Mouse (Mus musculus): ENCODE measurements at regions not wholly inside any gene's neighbourhood (a gene's known extent, or its start where the extent isn't known, plus 50 kb on each side); places are given as distances from the start of the nearest gene placed in this dataset.

DNA sequence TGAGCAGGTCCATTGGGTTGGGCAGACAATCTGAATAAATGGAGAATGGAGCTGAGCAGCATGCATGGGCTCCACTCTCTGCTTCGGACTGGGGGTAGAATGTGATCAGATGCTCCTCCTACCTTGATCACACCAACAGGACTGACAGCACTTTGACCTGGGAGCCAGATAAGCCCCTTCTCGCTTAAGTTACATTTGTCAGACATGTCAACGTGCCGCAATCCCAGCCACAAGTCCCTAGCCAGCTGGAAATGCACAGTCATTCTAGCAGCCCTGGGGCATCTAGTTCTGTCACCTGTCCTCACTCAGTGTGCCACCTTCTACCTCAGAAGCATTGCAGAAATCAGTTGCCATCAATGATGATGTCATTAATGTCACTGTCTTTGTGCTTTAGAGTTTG lies 272.1 kb upstream of the Myt1l start:
- 90% methylated on average over 4 of the region's 4 CpGs for WGBS
- ATAC-seq (replicated peaks; ENCODE audit: insufficient number of reproducible peaks, low FRiP score, low TSS enrichment, low read depth) (no peak), DNase-seq (ENCODE audit: low spot score) (no peak)

DNA sequence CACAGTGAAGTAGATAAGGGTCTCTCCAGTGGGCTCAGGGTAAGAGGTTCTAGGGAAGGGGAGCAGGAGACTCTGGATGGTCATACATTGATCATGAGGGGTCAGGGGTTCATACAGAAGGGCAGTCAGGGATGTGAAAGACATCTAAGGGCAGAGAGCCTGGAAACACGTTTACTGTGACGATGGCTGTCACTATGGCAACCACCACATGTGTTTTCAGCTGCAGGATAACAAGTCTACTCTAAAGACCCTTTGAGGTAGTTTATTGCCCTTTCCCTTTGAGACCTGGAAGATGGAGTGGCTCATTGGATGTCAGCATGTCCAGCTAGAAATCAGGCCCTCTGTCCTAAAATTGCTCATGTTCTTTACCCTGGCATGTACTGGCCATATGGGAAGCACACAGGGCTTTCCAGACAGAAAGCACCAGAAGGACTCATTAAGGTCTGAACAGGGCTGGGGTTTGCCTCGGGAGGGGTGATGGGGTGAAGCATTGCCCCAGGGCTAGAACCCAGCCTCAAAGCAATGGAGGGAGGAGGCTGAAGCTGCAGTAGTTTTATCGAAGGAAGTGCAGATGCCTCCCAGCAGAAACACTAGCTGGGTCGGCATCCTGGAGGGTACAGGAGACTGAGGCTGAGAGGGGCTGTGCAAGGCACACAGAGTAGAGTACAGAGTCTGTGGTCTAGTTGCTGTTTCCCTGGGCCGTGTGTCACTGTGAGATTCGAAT lies 271.0 kb upstream of the Myt1l start:
- H3K27me3 ChIP-seq (ENCODE audit: control insufficient read depth, insufficient read depth, low read length) = no peaks in the 10 kb centered on the region
- ATAC-seq (replicated peaks; ENCODE audit: insufficient number of reproducible peaks, low FRiP score, low TSS enrichment, low read depth) = peak; percentile 48; the same call in 1 of the 2 replicates
- no peaks in the 10 kb centered on the region for H3K36me3 ChIP-seq (replicated peaks; ENCODE audit: control insufficient read depth, insufficient read depth, low read depth, low read length)
- H3K4me1 ChIP-seq (ENCODE audit: control insufficient read depth, insufficient read depth, low read length) = peaks cover 3% of the 10 kb centered on the region; the same call in 1 of the 2 replicates
- no peak overlapping the region for H3K4me3 ChIP-seq (ENCODE audit: low read depth, low read length)
- H3K27ac ChIP-seq (replicated peaks; ENCODE audit: low read depth, low read length) = no peak overlapping the region; the same call in 1 of the 2 replicates
- H3K9me3 ChIP-seq (replicated peaks; ENCODE audit: control insufficient read depth, low read length) = no peaks in the 10 kb centered on the region
- no peak overlapping the region for H3K9ac ChIP-seq (replicated peaks; ENCODE audit: low read length)
- DNase-seq (ENCODE audit: low spot score) = peak; percentile 28
- H3K4me2 ChIP-seq (ENCODE audit: low read depth, low read length) = no peak overlapping the region
- WGBS = 22% methylated on average over 7 of the region's 7 CpGs

More for the DNA sequence above, 272.1 kb upstream of the Myt1l start:
- Histone ChIP-seq H3K27ac (replicated peaks; ENCODE audit: low read depth, low read length) (no peak overlapping the region), H3K36me3 (replicated peaks; ENCODE audit: control insufficient read depth, insufficient read depth, low read depth, low read length) (no peaks in the 10 kb centered on the region), H3K9me3 (replicated peaks; ENCODE audit: control insufficient read depth, low read length) (no peaks in the 10 kb centered on the region), H3K9ac (replicated peaks; ENCODE audit: low read length) (no peak overlapping the region), H3K27me3 (ENCODE audit: control insufficient read depth, insufficient read depth, low read length) (no peaks in the 10 kb centered on the region), H3K4me3 (ENCODE audit: low read depth, low read length) (no peak overlapping the region), H3K4me2 (ENCODE audit: low read depth, low read length) (no peak overlapping the region), H3K4me1 (ENCODE audit: control insufficient read depth, insufficient read depth, low read length) (peaks cover 3% of the 10 kb centered on the region; the same call in 1 of the 2 replicates)

DNA sequence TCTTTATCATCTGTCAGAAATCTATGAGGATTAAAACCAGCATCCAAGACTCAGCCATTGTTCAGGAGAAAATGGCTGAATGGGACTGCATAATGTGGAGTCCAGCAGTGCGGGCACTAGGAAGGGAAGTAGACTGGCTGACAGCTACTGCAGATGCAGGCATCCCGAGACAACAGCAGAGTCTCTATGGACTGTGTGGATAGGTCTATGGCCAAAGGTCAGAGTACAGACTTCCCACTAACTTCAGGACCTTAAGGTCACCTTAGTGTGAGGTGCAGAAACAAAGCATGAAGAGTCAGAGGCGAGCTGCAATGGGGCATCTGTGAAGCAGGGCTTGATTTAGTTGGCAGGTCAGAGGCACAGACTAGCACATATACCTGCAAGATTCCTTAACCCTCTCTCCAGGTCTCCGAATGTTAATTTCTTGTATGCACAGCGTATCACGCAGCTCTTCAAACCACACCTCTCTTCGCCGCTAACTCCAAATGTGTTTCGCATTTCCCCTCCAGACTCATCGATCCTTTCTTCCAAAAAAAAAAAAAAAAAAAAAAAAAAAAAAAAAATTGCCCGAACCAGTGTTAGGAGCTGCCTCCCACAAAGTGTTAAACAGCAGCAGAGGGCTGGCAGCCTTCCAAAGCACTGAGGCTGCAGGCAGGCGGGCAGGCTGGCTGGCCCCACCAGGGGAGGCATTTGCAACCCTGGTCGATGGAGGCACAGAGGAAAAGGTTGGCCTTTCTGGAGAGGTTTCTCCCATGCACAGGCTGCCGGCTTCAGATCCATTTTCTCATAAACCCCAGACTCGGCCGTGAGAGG lies 270.2 kb upstream of the Myt1l start:
- Histone ChIP-seq H3K9me3 (replicated peaks; ENCODE audit: control insufficient read depth, low read length) (no peaks in the 10 kb centered on the region), H3K27ac (replicated peaks; ENCODE audit: low read depth, low read length) (no peak overlapping the region; the same call in 1 of the 2 replicates), H3K36me3 (replicated peaks; ENCODE audit: control insufficient read depth, insufficient read depth, low read depth, low read length) (no peaks in the 10 kb centered on the region), H3K4me1 (ENCODE audit: control insufficient read depth, insufficient read depth, low read length) (peaks cover 3% of the 10 kb centered on the region; the same call in 1 of the 2 replicates), H3K4me3 (ENCODE audit: low read depth, low read length) (no peak overlapping the region), H3K9ac (replicated peaks; ENCODE audit: low read length) (0 out of 2 replicates have a peak overlapping the region, but pooled peaks have one; percentile 22), H3K27me3 (ENCODE audit: control insufficient read depth, insufficient read depth, low read length) (no peaks in the 10 kb centered on the region), H3K4me2 (ENCODE audit: low read depth, low read length) (no peak overlapping the region)
- DNase-seq (ENCODE audit: low spot score) (peak; percentile 65), ATAC-seq (replicated peaks; ENCODE audit: insufficient number of reproducible peaks, low FRiP score, low TSS enrichment, low read depth) (peak; percentile 69)
- WGBS = 24% methylated on average over 16 of the region's 16 CpGs

DNA sequence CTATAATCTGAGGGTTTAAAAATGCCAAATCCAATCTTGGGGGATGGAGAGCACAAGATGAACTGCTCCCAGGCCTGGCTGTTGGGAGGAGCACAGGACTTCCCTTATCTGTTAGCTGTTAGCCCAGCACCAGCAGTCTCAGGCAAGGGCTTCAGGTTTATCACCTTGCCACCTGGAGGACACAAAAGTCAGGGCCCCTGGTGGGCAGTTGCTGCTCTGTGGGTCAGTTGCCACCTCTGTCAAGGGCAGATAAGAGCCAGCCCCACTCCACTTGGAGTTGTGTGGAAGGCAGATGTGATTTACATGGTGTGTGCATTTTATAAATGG lies 269.7 kb upstream of the Myt1l start:
- Histone ChIP-seq H3K9me3 (replicated peaks; ENCODE audit: control insufficient read depth, low read length) (no peaks in the 10 kb centered on the region), H3K4me3 (ENCODE audit: low read depth, low read length) (no peak overlapping the region), H3K4me2 (ENCODE audit: low read depth, low read length) (no peak overlapping the region; the same call in 1 of the 2 replicates), H3K36me3 (replicated peaks; ENCODE audit: control insufficient read depth, insufficient read depth, low read depth, low read length) (no peaks in the 10 kb centered on the region), H3K4me1 (ENCODE audit: control insufficient read depth, insufficient read depth, low read length) (peaks cover 3% of the 10 kb centered on the region; the same call in 1 of the 2 replicates), H3K27me3 (ENCODE audit: control insufficient read depth, insufficient read depth, low read length) (no peaks in the 10 kb centered on the region), H3K27ac (replicated peaks; ENCODE audit: low read depth, low read length) (no peak overlapping the region), H3K9ac (replicated peaks; ENCODE audit: low read length) (0 out of 2 replicates have a peak overlapping the region, but pooled peaks have one; percentile 22)
- DNase-seq (ENCODE audit: low spot score) (no peak), ATAC-seq (replicated peaks; ENCODE audit: insufficient number of reproducible peaks, low FRiP score, low TSS enrichment, low read depth) (no peak)

DNA sequence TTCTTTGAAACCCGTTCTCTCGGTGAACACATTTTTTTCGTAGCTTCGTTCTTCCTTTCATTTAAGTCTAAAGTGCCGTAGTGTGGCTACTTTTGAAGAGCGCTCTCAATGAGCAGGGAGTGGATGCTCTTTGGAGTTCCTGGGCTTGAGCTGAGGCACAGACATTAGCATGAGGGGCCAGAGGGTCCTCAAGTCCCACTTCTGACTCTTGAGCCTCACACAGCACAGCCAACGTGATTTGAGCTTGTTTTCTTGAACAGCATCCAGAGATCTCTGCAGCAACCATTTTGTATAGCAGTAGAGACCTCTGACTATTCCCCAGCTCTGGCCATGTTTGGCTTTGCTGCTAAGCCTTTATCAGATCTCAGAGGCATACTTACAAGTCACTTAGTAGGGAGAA lies 269.2 kb upstream of the Myt1l start:
- H3K4me2 ChIP-seq (ENCODE audit: low read depth, low read length) = no peak overlapping the region
- WGBS = 65% methylated on average over 7 of the region's 7 CpGs
- no peak overlapping the region for H3K27ac ChIP-seq (replicated peaks; ENCODE audit: low read depth, low read length)

DNA sequence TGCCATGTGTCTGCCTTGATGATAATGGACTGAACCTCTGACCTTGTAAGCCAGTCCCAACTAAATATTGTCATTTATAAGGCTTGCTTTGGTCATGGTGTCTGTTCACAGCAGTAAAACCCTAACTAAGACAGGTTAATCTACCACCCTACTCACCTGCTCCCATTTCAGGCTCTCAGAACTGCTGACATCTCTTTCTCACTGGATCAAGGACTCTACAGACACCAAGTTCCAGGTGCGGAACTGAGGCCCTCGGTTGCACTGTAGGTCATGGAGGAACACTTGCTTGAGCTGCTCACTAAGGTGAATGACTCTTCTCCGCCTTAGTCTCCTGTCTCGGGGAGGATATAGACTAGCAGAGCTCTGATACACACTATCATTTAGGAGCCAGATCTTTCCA lies 254.0 kb upstream of the Myt1l start:
- Histone ChIP-seq H3K4me2 (ENCODE audit: low read depth, low read length) (no peak overlapping the region), H3K4me3 (ENCODE audit: low read depth, low read length) (no peak overlapping the region), H3K36me3 (replicated peaks; ENCODE audit: control insufficient read depth, insufficient read depth, low read depth, low read length) (no peaks in the 10 kb centered on the region), H3K9me3 (replicated peaks; ENCODE audit: control insufficient read depth, low read length) (no peaks in the 10 kb centered on the region), H3K4me1 (ENCODE audit: control insufficient read depth, insufficient read depth, low read length) (no peaks in the 10 kb centered on the region), H3K27ac (replicated peaks; ENCODE audit: low read depth, low read length) (no peak overlapping the region), H3K27me3 (ENCODE audit: control insufficient read depth, insufficient read depth, low read length) (no peaks in the 10 kb centered on the region), H3K9ac (replicated peaks; ENCODE audit: low read length) (no peak overlapping the region)
- no peak for DNase-seq (ENCODE audit: low spot score)
- 99% methylated on average over 4 of the region's 4 CpGs for WGBS
- no peak for ATAC-seq (replicated peaks; ENCODE audit: insufficient number of reproducible peaks, low FRiP score, low TSS enrichment, low read depth)

More for the DNA sequence above, 269.2 kb upstream of the Myt1l start:
- no peak for DNase-seq (ENCODE audit: low spot score)
- ATAC-seq (replicated peaks; ENCODE audit: insufficient number of reproducible peaks, low FRiP score, low TSS enrichment, low read depth) = no peak
- no peak overlapping the region for H3K9ac ChIP-seq (replicated peaks; ENCODE audit: low read length)
- peaks cover 3% of the 10 kb centered on the region; the same call in 1 of the 2 replicates for H3K4me1 ChIP-seq (ENCODE audit: control insufficient read depth, insufficient read depth, low read length)
- no peaks in the 10 kb centered on the region for H3K27me3 ChIP-seq (ENCODE audit: control insufficient read depth, insufficient read depth, low read length)
- no peak overlapping the region for H3K4me3 ChIP-seq (ENCODE audit: low read depth, low read length)
- no peaks in the 10 kb centered on the region for H3K9me3 ChIP-seq (replicated peaks; ENCODE audit: control insufficient read depth, low read length)
- no peaks in the 10 kb centered on the region for H3K36me3 ChIP-seq (replicated peaks; ENCODE audit: control insufficient read depth, insufficient read depth, low read depth, low read length)

DNA sequence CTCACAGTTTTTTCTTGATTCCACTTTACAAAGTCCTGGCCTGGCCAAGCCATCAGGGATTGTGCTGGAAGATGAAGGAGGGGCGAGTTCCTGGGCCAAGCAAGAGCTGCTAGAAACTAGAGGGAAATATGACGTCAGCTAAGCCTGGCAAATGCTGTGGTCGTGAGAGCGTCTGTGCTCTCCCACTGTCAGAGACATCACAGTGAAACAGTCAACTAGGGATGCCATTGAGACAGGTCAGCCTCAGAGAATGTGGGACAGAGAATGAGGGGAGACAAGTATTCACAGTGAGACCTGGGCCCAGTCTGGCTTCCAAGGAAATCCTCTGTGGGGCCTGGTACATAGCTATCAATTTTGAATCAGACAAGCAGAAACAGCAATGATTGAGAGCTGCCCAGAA lies 252.5 kb upstream of the Myt1l start:
- WGBS = 71% methylated on average over 4 of the region's 4 CpGs
- ATAC-seq (replicated peaks; ENCODE audit: insufficient number of reproducible peaks, low FRiP score, low TSS enrichment, low read depth) = no peak

DNA sequence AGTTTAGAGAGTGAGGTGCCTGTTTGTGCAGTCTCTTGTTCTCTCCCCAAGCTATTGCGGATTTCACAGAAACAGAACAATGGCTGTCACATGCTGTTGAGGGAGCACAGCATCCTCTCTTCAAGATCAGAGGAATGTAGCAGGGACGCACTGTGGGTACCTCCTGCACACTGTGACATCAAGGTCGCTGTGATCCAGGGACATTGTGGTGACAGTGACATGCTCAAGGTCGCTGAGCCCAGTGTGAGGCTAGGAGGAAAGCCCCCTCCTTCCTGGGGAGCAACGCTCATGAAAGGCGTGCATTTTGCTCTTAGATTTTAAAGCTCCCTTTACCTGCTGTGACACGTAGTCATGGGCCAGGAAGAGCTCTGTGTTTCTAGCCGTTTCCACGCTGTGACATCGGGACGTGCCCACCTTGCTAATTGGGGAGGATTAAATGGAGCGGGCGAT lies 248.5 kb upstream of the Myt1l start:
- 0 out of 2 replicates have a peak, but pooled peaks have one; percentile 5 for ATAC-seq (replicated peaks; ENCODE audit: insufficient number of reproducible peaks, low FRiP score, low TSS enrichment, low read depth)
- Histone ChIP-seq H3K4me2 (ENCODE audit: low read depth, low read length) (peak overlapping the region; percentile 5), H3K36me3 (replicated peaks; ENCODE audit: control insufficient read depth, insufficient read depth, low read depth, low read length) (no peaks in the 10 kb centered on the region), H3K4me3 (ENCODE audit: low read depth, low read length) (no peak overlapping the region), H3K4me1 (ENCODE audit: control insufficient read depth, insufficient read depth, low read length) (peaks cover 5% of the 10 kb centered on the region), H3K27ac (replicated peaks; ENCODE audit: low read depth, low read length) (no peak overlapping the region), H3K9me3 (replicated peaks; ENCODE audit: control insufficient read depth, low read length) (no peaks in the 10 kb centered on the region), H3K27me3 (ENCODE audit: control insufficient read depth, insufficient read depth, low read length) (no peaks in the 10 kb centered on the region), H3K9ac (replicated peaks; ENCODE audit: low read length) (peak overlapping the region; percentile 41; the same call in 1 of the 2 replicates)
- whole genome bisulfite sequencing = 6% methylated on average over 13 of the region's 13 CpGs
- DNase-seq (ENCODE audit: low spot score) = no peak

More for the DNA sequence above, 252.5 kb upstream of the Myt1l start:
- H3K36me3 ChIP-seq (replicated peaks; ENCODE audit: control insufficient read depth, insufficient read depth, low read depth, low read length) = no peaks in the 10 kb centered on the region
- DNase-seq (ENCODE audit: low spot score) = no peak
- no peak overlapping the region for H3K27ac ChIP-seq (replicated peaks; ENCODE audit: low read depth, low read length)
- peaks cover 4% of the 10 kb centered on the region for H3K4me1 ChIP-seq (ENCODE audit: control insufficient read depth, insufficient read depth, low read length)
- no peak overlapping the region for H3K4me2 ChIP-seq (ENCODE audit: low read depth, low read length)
- no peaks in the 10 kb centered on the region for H3K9me3 ChIP-seq (replicated peaks; ENCODE audit: control insufficient read depth, low read length)
- no peak overlapping the region for H3K9ac ChIP-seq (replicated peaks; ENCODE audit: low read length)
- no peaks in the 10 kb centered on the region for H3K27me3 ChIP-seq (ENCODE audit: control insufficient read depth, insufficient read depth, low read length)
- H3K4me3 ChIP-seq (ENCODE audit: low read depth, low read length) = no peak overlapping the region

All from embryonic facial prominence, embryonic 11.5 days (tissue).